Mouse (Mus musculus): Measurements from ENCODE around the gene Cep131.

Gene Cep131

DNA sequence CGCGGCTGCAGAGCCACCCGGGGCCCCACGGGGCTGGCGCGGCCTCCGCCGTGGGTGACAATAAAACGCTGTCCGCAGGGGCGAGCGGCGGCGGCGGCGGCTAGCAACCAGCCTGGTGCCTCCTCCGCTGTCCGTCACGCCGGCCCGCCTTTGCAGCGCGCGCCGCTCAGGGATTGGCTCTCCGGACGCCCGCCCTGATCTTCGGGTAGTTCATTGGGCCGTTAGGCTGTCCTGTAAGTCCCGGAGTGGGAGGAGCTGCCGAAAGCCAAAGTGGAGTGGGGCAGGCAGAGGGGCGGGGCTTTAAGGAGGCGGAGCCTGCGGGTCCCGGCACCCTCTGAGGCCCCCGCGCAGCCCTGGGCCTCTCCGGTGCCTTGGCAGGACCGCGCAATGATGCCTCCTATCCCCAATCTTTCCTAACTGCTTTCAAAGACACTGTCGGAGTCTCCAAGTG is at the start of gene Cep131:
Gene Cep131 (minus strand): TSS at position 126 of the 451 bp plus-strand sequence.
- peak; percentile 99 for DNase-seq

DNA sequence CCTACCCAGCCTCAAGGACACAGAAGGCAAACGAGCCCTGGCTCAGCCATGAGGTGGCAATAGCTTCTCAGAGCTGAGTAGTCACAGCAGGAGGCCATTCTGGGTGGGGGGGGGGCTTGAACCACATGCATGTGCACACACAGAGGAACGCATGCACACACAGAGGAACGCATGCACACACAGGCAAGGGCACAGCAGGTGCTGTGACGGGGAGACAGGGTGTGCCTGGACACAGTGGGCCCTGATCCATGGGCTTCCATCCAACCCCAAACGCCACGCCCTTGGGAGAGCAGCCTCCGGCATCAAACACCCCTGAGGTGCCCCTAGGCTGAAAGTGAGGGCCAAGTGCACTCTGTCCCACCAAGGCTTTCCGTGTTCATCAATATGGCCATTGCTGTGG is 49.6 kb upstream of the Cep131 start:
- no peak for DNase-seq

DNA sequence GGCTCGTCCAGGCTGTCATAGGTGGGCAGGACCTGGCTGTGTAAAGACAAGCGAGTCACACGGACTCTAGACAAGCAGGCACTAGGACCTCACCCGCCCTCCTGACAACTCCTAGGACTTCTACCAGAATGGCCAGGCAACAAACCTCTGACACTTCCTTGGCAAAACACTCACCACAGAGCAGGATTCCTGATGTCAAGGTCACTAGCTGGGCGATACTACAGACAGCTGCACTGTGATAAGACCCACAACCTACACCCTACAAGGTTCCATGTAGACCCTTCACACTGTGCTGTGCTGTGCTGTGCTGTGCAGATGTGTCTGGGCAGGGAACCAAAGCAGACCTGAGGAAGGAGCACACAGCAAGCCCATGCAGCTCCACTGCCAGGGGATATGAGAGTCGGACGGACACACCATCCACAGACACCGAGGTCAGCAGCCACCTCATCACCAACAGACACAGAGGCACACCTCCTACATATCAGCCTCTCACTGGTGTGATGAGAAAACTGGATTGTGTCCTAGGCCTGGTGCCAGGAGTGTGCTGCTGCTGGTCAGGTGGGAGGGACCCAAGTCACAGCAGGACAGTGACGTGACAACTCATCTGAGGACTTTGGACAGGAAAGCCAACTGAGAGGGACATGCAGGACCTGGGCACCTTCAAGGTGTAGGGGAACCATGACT is 48.4 kb upstream of the Cep131 start:
- no peak for DNase-seq

DNA sequence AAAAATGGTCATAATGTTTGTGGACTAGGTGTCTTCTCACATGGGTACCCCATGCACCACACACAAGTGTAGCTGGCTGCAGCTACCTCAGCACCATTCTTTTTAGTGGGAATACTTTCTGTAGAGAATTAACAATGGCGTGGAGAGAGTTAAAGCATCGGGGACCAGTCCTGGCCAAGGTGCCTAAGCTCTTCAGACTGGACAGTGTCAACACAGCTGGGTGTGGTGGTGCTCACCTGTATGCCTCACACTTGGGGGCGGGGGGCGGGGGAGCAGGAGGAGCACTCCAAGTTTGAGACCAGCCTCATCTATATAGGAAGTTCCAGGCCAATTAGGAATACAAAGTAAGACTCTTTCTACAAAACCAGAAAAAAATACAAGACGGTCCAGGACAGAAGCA is 47.5 kb upstream of the Cep131 start:
- no peak for DNase-seq

DNA sequence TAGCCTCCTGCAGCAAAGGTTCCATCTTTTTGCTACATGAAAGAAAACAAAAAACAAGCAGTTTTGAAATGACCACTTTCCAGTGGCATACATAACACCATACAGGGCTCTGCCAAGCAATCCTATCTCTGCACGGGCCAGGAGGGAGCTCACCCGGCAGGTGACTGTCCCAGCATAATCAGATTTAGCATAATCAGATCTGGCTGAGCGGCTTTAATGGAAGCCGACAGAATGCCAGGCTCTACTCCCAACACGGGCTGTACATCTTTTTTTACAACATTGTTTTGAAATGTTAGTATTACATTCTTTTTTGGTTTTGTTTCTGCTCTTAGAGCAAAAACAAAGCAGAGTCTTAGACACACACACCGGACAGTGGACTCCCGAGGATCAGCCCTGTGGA is 42.7 kb upstream of the Cep131 start:
- no peak for DNase-seq

DNA sequence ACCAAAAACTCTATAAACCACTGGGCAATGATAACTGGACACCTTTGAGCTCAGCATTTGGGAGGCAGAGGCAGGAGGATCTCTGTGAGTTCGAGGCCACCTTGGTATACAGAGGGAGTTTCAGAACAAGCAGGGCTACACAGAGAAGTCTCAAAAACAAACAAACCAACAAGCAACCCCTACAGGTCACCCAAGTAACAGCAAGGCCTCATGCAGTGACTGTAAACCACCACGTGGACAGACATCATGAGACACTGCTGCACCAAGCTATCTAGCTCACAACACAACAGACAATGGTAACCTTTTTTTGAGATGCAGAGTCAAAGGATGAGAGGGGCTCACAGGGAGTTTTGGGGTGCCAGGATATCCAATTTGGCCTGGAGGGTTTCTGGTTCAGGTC is 40.2 kb upstream of the Cep131 start:
- no peak for DNase-seq

DNA sequence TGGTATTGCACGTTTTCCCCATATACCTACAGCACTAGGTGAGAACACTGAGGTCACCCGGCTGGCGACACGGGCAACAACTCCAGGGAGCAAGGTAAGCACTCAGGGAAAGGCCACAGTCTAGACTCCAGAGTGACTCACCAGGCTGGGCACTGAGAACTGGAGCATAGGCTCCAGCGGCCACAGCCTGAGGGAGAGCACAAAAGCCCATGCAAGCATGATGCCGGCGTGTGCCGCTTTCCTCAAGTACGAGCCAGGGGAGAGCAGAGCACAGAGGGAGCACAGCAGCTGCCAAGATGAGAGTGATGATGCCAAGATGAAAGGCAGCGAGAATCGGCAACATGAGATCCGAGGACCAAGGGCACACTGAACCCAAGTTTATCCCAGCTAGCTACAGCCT is 35.5 kb upstream of the Cep131 start:
- no peak for DNase-seq

DNA sequence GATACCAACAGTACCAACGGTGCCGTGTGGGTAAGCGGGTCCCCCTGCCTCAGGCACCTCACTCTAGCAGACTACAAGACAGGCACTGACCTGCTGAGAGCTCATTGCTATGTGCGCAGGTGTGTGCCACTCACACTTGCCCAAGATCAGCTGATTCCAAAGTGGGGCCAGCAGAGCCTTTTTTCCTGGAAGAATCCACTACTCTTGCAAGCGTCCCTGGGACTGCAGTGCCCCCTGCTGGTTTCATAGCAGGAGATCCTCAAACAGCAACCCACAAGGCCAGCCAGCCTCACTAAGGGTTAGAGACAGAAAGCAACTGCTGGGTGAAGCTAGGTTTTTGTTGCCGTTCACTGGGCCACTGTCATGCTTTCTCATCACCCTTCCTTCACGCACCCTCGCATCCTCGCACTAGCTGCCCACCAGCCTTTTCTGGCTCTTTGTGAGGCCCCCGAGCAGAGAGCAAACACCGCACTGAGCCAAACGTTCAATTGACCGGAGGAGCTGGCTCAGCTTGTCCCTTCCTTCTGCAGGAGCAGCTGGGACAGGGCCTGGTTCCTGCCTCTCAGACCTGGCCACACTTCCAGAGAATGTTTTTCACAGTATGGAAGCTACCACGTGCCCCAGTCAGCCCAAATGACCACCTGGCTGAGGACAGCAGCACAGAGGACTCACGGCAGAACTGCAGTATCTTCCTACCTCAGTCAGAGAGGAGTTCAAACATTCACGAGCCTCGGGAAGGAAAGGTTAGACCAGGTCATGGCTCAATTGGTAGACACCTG is 34.2 kb upstream of the Cep131 start:
- DNase-seq, result peak; percentile 87

DNA sequence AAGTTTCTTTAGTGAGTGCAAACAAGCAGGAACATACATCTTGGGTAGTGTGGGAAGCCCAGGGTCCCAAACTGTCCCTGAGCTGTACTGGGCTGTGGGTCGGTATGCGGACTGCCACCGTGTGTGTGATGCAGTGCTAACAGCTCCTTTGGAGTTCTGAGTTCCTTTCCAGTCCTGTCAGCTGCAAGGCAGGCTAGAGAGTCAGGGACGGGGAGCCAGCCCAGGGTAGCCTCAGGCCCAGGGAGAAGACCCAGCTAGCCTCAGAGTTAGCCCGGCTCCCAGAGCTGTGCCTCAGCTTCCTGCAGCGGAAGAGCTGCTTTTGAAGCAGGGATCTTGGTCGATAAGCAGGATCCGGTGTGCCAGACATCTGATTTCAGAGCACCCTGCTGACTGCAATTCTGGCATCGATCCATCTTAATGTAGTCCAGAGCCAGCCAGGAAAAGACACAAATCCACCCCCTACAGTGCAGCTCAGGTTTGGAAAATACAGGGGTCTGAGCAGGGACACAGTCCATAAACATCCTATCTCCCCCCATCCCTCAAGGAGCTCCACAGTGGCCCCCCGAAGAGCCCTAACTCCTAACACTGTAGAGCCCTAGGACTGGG is 33.4 kb upstream of the Cep131 start:
- peak; percentile 44 for DNase-seq

DNA sequence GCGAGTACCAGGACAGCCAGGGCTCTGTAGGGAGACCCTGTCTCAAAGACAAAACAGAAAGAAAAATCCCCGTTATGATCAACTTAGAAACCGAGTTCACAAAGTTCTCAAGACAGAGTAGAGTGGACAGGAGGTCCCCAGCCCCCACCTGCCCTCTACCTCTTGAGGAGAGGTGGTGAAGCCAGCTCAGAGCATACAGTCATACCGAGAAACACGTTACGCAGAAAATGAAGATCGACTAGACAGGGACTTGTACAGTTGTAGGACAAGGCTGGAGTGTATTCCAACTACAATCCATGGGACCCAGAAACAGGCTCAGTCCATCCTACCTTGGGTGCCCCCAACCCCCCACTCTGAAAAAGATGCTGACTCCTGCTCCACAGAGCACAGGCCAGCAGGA is 32.5 kb upstream of the Cep131 start:
- DNase-seq, result no peak

DNA sequence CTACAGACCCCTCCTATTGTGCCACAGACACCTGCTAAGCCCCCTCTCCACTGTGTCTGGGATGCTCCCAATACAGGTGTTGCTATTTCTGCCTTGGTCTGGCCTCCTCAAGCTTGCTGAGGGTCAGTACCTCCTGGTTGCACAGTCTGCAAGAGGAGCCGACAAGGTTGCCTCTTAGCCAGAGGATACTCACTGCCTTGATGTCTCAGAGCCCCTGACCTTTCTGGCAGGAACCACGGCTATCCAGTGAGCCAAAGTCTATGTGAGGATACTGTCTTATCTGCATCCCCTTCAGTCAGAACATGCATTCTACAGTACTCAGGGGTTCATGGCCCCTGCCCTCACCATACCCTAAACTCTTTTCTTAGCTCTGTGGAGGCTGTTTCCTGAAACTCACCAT is 31.0 kb upstream of the Cep131 start:
- DNase-seq, result no peak

DNA sequence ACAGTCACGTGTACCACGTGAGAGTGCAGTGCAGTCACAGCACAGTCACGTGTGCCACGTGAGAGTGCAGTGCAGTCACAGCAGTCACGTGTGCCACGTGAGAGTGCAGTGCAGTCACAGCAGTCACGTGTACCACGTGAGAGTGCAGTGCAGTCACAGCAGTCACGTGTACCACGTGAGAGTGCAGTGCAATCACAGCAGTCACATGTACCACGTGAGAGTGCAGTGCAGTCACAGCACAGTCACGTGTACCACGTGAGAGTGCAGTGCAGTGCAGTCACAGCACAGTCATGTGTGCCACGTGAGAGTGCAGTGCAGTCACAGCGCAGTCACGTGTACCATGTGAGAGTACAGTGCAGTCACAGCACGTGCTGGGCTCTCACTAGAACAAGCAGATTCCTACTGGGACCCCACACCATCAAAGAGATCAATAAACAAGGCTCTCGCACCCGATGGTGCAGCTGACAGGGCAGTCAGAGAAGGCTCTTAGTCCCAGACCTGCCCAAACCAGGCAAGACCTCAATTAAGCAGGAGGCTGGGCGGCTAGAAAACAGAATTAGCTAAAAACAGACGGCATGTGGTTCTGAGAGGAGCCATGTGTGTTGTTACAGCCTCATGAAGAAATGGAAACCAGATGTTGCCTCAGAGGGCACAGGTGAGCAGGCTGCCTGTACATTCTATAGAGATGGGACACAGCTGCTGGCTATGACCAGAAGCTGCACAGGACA is 28.0 kb upstream of the Cep131 start:
- DNase-seq, result no peak

DNA sequence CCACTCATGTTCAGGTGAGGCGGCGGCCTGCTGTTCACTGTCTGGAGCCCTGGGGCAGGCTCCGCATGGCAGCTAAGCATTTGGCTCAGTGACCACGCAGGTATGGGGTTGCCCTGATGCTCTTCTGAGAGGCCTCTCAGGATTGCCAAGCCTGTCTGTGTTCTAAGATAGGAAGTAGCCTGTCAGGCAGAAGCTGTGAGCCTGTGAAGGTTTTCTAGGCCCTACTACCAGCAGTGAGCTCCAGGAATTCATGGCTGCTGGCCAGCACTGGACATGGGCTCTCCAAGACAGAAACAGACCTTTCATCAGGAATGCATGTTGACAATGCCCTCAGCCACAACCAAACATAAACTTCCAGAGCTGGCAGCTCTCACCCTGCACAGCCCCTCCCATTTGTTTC is 25.5 kb upstream of the Cep131 start:
- peak; percentile 82 for DNase-seq

DNA sequence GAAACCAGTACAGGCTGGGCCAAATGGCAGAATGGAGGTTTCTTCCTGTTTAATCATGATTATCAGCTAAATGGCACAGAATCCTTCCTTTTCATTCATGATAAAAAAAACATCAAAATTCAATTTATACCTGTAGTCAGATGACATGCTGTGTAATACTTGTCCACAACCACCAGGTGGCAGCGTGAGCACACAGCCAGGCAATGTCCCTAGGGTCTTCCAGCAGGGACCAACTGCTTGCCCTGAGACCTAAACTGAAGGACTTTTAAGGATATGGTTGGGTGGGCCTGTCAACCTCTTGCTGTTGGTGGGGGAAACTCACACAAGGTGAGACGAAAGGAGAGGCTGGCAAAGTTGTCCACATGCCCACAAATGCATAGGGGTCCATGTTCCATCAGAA is 24.4 kb upstream of the Cep131 start:
- peak; percentile 53 for DNase-seq

DNA sequence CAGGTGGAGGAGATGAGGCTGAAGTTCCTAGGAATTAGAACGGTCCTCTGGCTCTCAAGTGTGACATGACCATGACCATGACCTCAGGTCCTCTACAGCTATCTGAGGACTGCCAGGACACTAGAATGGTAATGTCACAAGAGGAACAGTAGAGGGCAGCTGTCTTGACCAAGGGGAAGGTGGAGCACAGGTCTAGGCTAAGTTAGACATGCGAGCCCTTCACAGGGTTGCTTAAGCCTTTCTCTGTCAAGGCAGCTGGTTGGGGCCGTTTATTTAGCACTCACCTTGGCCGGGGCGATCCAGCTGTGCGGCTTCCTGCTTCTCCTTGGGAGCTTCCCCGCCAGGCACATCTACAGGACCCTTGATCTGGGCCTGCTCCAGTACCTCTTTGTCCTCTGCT is 23.9 kb upstream of the Cep131 start:
- DNase-seq, result no peak

DNA sequence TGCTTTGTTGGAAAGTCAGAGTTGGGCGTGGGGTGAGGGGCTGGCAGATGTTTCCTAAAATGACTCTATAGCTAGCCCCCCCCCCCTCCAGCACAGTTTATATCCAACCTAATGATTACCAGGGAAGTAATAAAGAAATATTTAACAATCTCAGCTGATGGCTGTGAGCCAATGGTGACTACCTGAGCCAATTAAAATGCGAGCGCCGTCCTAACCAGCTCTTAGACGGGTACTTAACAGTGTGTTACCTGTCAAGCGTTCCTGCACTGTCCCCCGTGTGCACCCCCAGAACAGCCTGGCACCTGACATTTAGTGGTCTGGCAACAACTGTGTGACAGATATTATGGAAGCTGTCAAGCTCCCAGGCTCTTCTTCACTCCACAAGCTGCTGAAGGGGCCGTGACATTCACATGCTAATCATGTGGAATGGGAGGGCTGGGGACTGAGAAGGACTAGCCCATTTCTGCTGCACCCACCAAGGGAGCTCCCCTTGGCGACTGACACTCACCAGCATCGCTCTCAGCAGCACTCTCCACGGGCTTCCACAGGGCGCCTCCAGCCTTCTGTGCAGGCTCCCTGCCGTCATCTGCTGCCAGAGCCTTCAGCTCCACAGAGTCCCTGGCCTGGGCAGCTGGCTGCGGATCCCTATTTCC is 23.1 kb upstream of the Cep131 start:
- no peak for DNase-seq

DNA sequence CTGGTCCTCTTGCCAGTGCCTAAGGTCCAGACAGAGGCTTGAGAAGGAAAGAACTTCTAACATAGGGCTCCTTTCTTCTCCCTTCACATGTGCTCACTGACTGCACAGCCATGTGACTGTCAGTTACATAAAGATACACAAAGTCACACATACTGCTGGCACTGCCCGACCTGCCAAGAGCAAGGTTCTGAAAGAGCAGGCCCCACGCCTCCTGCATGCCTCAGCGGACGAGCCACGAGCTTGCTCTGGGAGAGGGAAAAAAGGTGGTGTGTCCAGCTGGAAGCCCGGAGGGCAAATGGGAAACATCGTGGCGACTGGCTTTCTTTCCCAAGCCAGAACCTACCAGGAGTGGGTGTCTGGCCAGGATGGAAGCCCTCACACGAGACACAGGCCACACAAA is 21.2 kb upstream of the Cep131 start:
- DNase-seq, result no peak

DNA sequence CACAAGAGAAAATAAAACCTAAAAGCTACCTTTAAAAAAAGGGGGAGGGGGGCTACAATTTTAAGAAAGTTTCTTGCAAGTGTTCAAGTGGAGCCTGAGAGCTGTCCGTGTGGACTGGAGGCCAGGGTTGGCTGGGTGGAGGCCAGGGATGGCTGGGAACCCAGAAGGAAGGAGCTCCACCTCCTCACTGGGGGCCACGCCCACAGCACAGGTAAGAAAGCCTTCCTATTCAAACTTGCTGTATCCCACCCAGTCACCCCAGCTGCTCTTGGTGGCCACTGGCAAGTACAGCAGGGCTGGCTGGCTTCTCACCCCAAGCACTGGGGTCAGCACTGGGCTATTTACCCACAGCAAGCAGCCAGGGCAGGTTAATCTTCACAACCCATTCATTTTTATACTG is 20.4 kb upstream of the Cep131 start:
- no peak for DNase-seq

DNA sequence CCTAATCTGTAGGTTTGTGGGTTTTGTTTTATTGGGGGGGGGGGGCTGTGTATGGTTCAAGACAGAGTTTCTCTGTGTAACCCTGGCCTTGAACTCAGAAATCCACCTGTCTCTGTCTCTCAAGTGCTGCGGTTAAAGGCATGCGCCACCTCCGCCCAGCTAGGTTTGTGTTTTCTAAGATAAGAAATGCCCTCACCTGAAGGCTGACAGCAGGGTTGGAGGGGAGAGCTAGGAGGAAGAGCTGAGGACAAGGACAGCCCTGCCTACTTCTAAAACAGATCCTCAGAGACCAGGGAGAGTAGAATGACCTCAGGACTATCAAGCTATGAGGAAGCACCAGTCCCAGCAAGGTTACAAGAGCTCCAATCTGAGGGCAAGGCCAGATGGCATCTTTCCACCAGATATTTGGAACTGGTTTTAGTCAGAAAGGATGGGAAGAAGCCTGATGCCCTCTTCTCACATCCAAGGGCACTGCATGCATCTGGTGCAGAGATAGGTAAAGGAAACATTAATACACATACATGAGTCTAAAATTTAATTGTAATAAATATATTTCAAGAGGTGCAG is 16.9 kb upstream of the Cep131 start:
- no peak for DNase-seq

DNA sequence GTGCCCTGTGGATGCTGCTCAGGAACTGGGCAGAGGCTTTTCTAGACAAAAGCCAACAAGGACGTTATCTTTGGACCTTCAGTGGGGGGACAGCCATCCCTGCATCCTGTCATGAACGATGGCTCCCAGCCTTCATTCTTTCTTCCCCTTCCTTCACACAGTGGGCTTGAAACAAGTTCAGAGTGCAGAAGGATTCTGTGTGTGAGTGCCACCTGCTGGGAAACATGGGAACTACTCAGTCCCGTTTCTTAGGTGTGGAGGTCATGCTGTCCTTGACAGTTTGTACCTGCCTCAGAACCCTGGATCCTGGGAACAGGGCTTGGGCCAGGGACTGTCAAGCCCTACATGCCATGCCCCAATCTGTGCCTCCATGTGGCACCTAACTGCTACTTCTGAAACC is 14.4 kb upstream of the Cep131 start:
- peak; percentile 79 for DNase-seq

DNA sequence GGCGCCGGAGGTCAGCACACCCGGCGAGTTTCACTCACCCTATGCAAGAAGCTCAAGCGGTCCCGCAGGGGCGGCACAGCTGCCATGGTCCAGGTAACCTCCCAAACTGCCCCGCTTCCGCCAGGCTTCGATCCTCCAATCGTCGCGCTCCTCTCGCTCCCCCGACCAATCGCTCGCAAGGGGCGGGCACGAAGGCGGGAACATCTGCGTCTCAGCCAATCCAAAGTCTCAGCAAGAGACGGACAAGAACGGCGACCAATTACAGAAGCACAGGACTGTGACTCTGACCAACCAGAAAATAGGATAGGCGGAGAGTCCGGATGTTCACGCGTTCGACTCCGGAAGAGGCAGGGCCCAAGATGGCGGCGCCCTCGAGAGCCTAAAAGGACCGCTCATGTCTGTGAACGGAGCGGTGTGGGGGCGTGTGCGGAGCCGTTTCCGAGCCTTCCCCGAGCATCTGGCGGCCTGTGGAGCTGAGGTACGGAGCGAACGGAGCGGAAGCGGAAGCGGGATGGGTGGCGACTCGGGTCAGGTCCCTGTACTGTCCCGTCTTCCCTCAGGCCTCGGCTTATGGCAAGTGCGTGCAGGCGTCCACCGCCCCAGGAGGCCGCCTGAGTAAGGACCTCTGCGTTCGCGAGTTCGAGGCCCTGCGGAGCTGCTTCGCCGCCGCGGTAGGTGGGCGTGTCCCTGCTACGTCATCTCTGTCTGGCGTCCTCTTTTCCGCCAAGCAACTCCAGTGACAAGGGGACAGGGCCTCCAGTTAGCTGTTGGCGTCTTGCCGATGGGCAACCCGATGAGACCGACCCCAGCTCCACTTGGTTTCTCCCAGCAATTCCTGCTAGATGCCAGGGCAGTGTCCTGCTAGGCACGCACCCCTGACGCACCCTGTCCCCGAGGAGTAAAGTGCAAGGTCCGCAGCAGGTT is 12.2 kb upstream of the Cep131 start, which contains the start of the genes Tepsin and Ndufaf8:
Gene Tepsin (minus strand): TSS at position 144 of the 924 bp plus-strand sequence.
Gene Ndufaf8 (plus strand): TSS at position 341 of the 924 bp plus-strand sequence.
- peak; percentile 98 for DNase-seq
